Mouse (Mus musculus): ENCODE data around the gene Flnb.

- TF ChIP-seq POLR2A (IDR thresholded peaks at IDR 0.05; ENCODE audit: insufficient read length, low read depth) (no peak), TCF12 (IDR thresholded peaks at IDR 0.05; ENCODE audit: insufficient read depth, poor library complexity, severe bottlenecking) (no peak), MYOD1 (IDR thresholded peaks at IDR 0.05; ENCODE audit: control insufficient read depth in 1 of 3, insufficient read length in 2 of 3, low read depth in 2 of 3) (no peak), USF1 (IDR thresholded peaks at IDR 0.05; ENCODE audit: low read depth) (no peak), SRF (IDR thresholded peaks at IDR 0.05; ENCODE audit: control insufficient read depth, insufficient read length, low read depth) (no peak), POLR2AphosphoS2 (IDR thresholded peaks at IDR 0.05; ENCODE audit: insufficient read length, low read depth) (no peak), MAX (IDR thresholded peaks at IDR 0.05; ENCODE audit: low read depth) (no peak), REST (IDR thresholded peaks at IDR 0.05; ENCODE audit: insufficient read depth, insufficient read length) (no peak), CEBPB (IDR thresholded peaks at IDR 0.05; ENCODE audit: insufficient read depth, poor library complexity, severe bottlenecking) (no peak), E2F4 (IDR thresholded peaks at IDR 0.05; ENCODE audit: insufficient read depth) (no peak)
Measured at GRCm38 (mm10) chr14:7944349-7945039, 126.7 kb downstream of the Flnb start.
